Mouse (Mus musculus) neutrophil, adult 59 days (primary cell): ENCODE results near the gene Bpifa2. TPM values are rescaled to one million over a fixed set of nuclear protein-coding genes. Genes with fewer than 3 reads are reported as not detected.

ENCODE experiments used
- total RNA-seq, 2 experiments: library from RNA; stranded (reverse); gene quantifications; 1 replicate in 1 of 2; 2 replicates in 1 of 2; pipeline ENCODE4 v1.2.4; 2023

Gene Bpifa2
- not detected for total RNA-seq

DNA sequence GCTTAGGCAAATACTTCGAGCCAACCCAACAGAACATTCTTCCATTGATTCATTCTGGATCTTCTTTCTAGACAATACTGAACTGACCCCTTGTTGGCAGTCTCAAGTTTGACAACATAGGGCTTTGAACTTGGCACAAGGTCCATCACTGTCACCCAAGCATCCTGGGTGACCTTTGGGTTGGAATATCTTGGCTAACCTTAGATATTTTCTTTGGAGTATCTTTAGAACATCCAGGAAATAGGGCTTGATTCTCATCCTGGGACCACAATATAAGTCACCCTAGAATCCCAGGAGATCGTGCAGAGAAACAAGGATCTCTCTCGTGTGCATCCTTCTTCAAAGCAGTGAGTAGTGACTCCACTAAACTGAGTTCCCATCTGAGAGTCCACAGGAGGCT, at the start of gene Bpifa2:
Gene Bpifa2 (plus strand): TSS at position 301 of the 400 bp plus-strand sequence.

DNA sequence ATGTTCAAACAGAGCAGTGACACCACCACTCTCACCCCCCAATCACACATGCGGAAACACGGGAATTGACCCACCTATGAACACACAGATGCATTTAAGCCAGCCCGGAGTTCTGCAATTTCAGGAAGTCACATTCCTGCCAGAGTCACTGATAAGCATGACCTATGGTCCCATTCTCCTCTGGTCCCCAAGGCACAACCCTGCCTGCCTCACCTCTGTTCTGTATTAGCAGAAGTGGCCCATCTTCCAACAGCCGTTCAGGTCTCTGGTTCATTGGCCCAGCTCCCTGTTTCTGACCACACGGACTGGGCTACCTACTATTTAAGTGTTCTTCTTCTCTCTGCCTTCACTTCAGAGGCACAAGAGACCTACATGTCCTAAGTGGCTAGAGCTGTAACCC, 33.5 kb upstream of the Bpifa2 start, which contains the start of gene Bpifa6:
Gene Bpifa6 (plus strand): TSS at position 364 of the 400 bp plus-strand sequence.

Other genes starting within 250 kb of the Bpifa2 start
- gene Efcab8, start 228.3 kb upstream of the Bpifa2 start, total RNA-seq: under 1 TPM; 0.31 TPM
- not detected for gene Sun5, start 137.2 kb upstream of the Bpifa2 start, total RNA-seq
- gene Bpifb2, start 133.2 kb upstream of the Bpifa2 start, total RNA-seq: not detected
- not detected for gene Bpifb6, start 107.9 kb upstream of the Bpifa2 start, total RNA-seq
- not detected for gene Bpifb3, start 90.0 kb upstream of the Bpifa2 start, total RNA-seq
- not detected for gene Bpifb4, start 70.1 kb upstream of the Bpifa2 start, total RNA-seq
- not detected for gene Bpifa6, start 33.3 kb upstream of the Bpifa2 start, total RNA-seq
- not detected for gene Bpifa3, start 122.1 kb downstream of the Bpifa2 start, total RNA-seq
- not detected for gene Bpifa1, start 134.6 kb downstream of the Bpifa2 start, total RNA-seq
- gene Bpifa5, start 154.3 kb downstream of the Bpifa2 start, total RNA-seq: not detected
- gene Bpifb1, start 182.6 kb downstream of the Bpifa2 start, total RNA-seq: not detected
- not detected for gene Bpifb5, start 215.5 kb downstream of the Bpifa2 start, total RNA-seq
- gene Bpifb9a, start 249.6 kb downstream of the Bpifa2 start, total RNA-seq: not detected